Mouse (Mus musculus) forebrain, embryonic 14.5 days (tissue): ENCODE data around the gene Tmem130. TPM values are rescaled to one million over a fixed set of nuclear protein-coding genes. Genes with fewer than 3 reads are reported as not detected.
A peak's percentile ranks its signal among the peaks of the same experiment; 100 is the strongest.

Source experiments
- ATAC-seq: fragments of 200-750 bp; cut with Nextera tagmentation; 2 replicates; pipeline ENCODE4 v1.8.0; 2017; ENCODE audit warnings: mild to moderate bottlenecking, moderate library complexity
- DNase-seq: peaks from one replicate; pipeline ENCODE4 v3.0.0-alpha.2; 2015; ENCODE audit warnings: low spot score
- H3K27ac ChIP-seq: fragments of 300-500 bp; sonication (generic); 2 replicates; pipeline ENCODE4 v1.5.1; 2014; ENCODE audit warnings: low read depth, mild to moderate bottlenecking, control low read depth, low read length, moderate library complexity
- H3K27me3 ChIP-seq: fragments of 300-500 bp; sonication (generic); replicated peaks from 2 replicates; pipeline ENCODE4 v1.6.1; 2014; ENCODE audit warnings: low read length, control low read depth, mixed read lengths; ENCODE audit not compliant: control insufficient read depth, insufficient read depth
- H3K36me3 ChIP-seq: fragments of 300-500 bp; sonication (generic); 2 replicates; pipeline ENCODE4 v1.6.1; 2014; ENCODE audit warnings: low read length, control low read depth; ENCODE audit not compliant: control insufficient read depth, insufficient read depth
- H3K4me1 ChIP-seq: fragments of 300-500 bp; sonication (generic); 2 replicates; pipeline ENCODE4 v1.6.1; 2014; ENCODE audit warnings: antibody characterized with exemption, low read length, control low read depth; ENCODE audit not compliant: control insufficient read depth, insufficient read depth
- H3K4me2 ChIP-seq: fragments of 300-500 bp; sonication (generic); 2 replicates; pipeline ENCODE4 v1.6.1; 2014; ENCODE audit warnings: mild to moderate bottlenecking, control low read depth, low read length
- H3K4me3 ChIP-seq: fragments of 300-500 bp; sonication (generic); 2 replicates; pipeline ENCODE4 v1.5.1; 2014; ENCODE audit warnings: low read depth, low read length, control low read depth
- H3K9ac ChIP-seq: fragments of 300-500 bp; sonication (generic); 2 replicates; pipeline ENCODE4 v1.6.1; 2014; ENCODE audit warnings: mild to moderate bottlenecking, low read length, control low read depth, moderate library complexity
- H3K9me3 ChIP-seq: fragments of 300-500 bp; sonication (generic); replicated peaks from 2 replicates; pipeline ENCODE4 v1.6.1; 2016; ENCODE audit warnings: low read length, control low read depth, mixed read lengths; ENCODE audit not compliant: control insufficient read depth
- WGBS: fragments of 180-500 bp; shearing (Covaris S2); extraction: QIAGEN DNeasy Blood & Tissue Kit; methylation state at CpG from one replicate; pipeline ENCODE4 v1.1.7; 2014; 5-methylcytosine and 5-hydroxymethylcytosine counted together
- polyA plus RNA-seq: library from polyadenylated mRNA; unstranded; fragments of >200 nt; fragmentation: Nextera tagmentation; extraction: Ambion mirVana; gene quantifications from 2 replicates; pipeline ENCODE4 v1.2.1, GENCODE M21; 2014

Gene Tmem130
- polyA plus RNA-seq, 1 experiment from 2014 or later, result 108 TPM

- no peak overlapping the region for H3K4me2 ChIP-seq
- no peaks in the 10 kb centered on the region for H3K9me3 ChIP-seq
- H3K4me1 ChIP-seq, result no peaks in the 10 kb centered on the region
- H3K36me3 ChIP-seq, result no peaks in the 10 kb centered on the region
- H3K4me3 ChIP-seq, result no peak overlapping the region
- DNase-seq (no peak), ATAC-seq (no peak)
- 82% methylated on average over 3 of the region's 3 CpGs for WGBS
- H3K9ac ChIP-seq, result no peak overlapping the region
- H3K27ac ChIP-seq, result no peak overlapping the region
- H3K27me3 ChIP-seq, result peaks cover 10% of the 10 kb centered on the region
Observed at GRCm38 (mm10) chr5:144725554-144725953, 36.1 kb downstream of the Tmem130 start.

GRCm38 (mm10) chr5:144724926-144725325 lies 36.7 kb downstream of the Tmem130 start:
- Histone ChIP-seq H3K4me3 (no peak overlapping the region), H3K27me3 (peaks cover 10% of the 10 kb centered on the region), H3K27ac (no peak overlapping the region), H3K36me3 (no peaks in the 10 kb centered on the region), H3K4me2 (no peak overlapping the region), H3K4me1 (0 out of 2 replicates have a peak, but pooled peaks cover 3% of the 10 kb centered on the region), H3K9me3 (no peaks in the 10 kb centered on the region), H3K9ac (no peak overlapping the region)
- peak; percentile 72; the same call in 1 of the 2 replicates for ATAC-seq
- WGBS, result 11% methylated on average over 2 of the region's 2 CpGs
- DNase-seq, result peak; percentile 82

- DNase-seq (peak; percentile 24), ATAC-seq (no peak)
- 67% methylated on average over 4 of the region's 4 CpGs for WGBS
Observed at GRCm38 (mm10) chr5:144720281-144720680, 41.3 kb downstream of the Tmem130 start.

GRCm38 (mm10) chr5:144719781-144720180 lies 41.8 kb downstream of the Tmem130 start:
- no peaks in the 10 kb centered on the region for H3K36me3 ChIP-seq
- H3K4me2 ChIP-seq, result no peak overlapping the region
- 0 out of 2 replicates have a peak, but pooled peaks cover 3% of the 10 kb centered on the region for H3K4me1 ChIP-seq
- WGBS, result 56% methylated on average over 6 of the region's 6 CpGs
- H3K9me3 ChIP-seq, result no peaks in the 10 kb centered on the region
- H3K4me3 ChIP-seq, result no peak overlapping the region
- no peaks in the 10 kb centered on the region for H3K27me3 ChIP-seq
- H3K9ac ChIP-seq, result no peak overlapping the region
- DNase-seq, result peak; percentile 41
- ATAC-seq, result no peak
- H3K27ac ChIP-seq, result no peak overlapping the region

More at GRCm38 (mm10) chr5:144720281-144720680, 41.3 kb downstream of the Tmem130 start:
- Histone ChIP-seq H3K4me2 (no peak overlapping the region), H3K27ac (no peak overlapping the region), H3K4me1 (0 out of 2 replicates have a peak, but pooled peaks cover 3% of the 10 kb centered on the region), H3K9ac (no peak overlapping the region), H3K36me3 (no peaks in the 10 kb centered on the region), H3K27me3 (no peaks in the 10 kb centered on the region), H3K4me3 (no peak overlapping the region), H3K9me3 (no peaks in the 10 kb centered on the region)

DNA sequence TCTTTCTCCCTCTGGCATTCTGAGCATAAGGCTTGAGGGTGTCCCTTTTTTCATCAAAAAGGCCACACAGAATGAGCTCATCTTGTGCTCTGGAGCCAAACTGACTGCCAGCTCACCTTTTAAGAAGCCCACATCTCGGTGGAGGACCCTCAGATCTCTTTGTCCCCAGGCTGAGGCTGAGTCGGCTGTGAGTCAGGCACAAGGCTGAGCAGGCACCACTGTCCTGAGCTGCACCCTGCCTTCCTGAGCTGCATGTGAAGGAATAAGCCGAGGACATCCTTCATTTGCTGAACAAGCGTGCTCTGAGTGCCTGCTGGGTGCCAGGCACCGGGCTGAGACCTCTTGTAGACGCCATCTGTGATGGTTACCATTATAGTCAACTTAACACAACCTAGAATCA lies 44.4 kb downstream of the Tmem130 start:
- no peak overlapping the region for H3K9ac ChIP-seq
- H3K9me3 ChIP-seq, result no peaks in the 10 kb centered on the region
- 0 out of 2 replicates have a peak, but pooled peaks cover 3% of the 10 kb centered on the region for H3K4me1 ChIP-seq
- H3K4me2 ChIP-seq, result no peak overlapping the region
- no peak overlapping the region for H3K27ac ChIP-seq
- H3K4me3 ChIP-seq, result no peak overlapping the region
- DNase-seq, result no peak
- no peak for ATAC-seq
- H3K36me3 ChIP-seq, result no peaks in the 10 kb centered on the region
- H3K27me3 ChIP-seq, result no peaks in the 10 kb centered on the region
- WGBS, result 68% methylated on average over 6 of the region's 6 CpGs

DNA sequence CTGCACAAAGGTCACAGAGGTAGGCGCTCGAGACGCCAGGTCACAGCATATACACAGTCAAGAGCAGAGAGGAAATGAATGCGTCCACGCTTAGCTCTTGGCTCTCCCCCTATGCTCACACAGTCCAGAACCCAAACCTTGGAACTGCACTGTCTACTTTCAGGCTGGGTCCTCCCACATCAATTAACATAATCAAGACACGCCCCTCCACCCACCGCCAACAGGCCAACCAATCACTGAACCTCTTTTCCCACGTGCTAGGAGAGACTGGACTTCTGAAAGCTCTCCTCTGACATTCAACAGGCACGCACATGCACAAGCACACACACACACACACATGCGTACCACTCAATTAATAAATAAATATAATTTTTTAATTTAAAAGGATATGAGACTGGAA lies 48.2 kb downstream of the Tmem130 start:
- no peaks in the 10 kb centered on the region for H3K4me1 ChIP-seq
- no peaks in the 10 kb centered on the region for H3K27me3 ChIP-seq
- no peaks in the 10 kb centered on the region for H3K36me3 ChIP-seq
- H3K9me3 ChIP-seq, result no peaks in the 10 kb centered on the region
- DNase-seq (no peak), ATAC-seq (no peak)
- no peak overlapping the region for H3K9ac ChIP-seq
- no peak overlapping the region for H3K27ac ChIP-seq
- H3K4me3 ChIP-seq, result no peak overlapping the region
- WGBS, result 87% methylated on average over 10 of the region's 10 CpGs
- H3K4me2 ChIP-seq, result no peak overlapping the region

- DNase-seq (no peak), ATAC-seq (no peak)
- H3K27ac ChIP-seq, result no peak overlapping the region
- no peaks in the 10 kb centered on the region; the same call in 1 of the 2 replicates for H3K4me1 ChIP-seq
- WGBS, result 94% methylated on average over 6 of the region's 6 CpGs
- no peak overlapping the region for H3K4me2 ChIP-seq
- H3K36me3 ChIP-seq, result no peaks in the 10 kb centered on the region
- H3K4me3 ChIP-seq, result no peak overlapping the region
- H3K27me3 ChIP-seq, result no peaks in the 10 kb centered on the region
- H3K9ac ChIP-seq, result no peak overlapping the region
- no peaks in the 10 kb centered on the region for H3K9me3 ChIP-seq
Observed at GRCm38 (mm10) chr5:144707603-144708002, 54.0 kb downstream of the Tmem130 start.

- DNase-seq, result peak; percentile 73
- Histone ChIP-seq H3K9me3 (no peaks in the 10 kb centered on the region), H3K4me2 (0 out of 2 replicates have a peak overlapping the region, but pooled peaks have one; percentile 8), H3K9ac (no peak overlapping the region), H3K4me1 (no peaks in the 10 kb centered on the region; the same call in 1 of the 2 replicates), H3K27me3 (no peaks in the 10 kb centered on the region), H3K27ac (peak overlapping the region; percentile 71), H3K36me3 (no peaks in the 10 kb centered on the region), H3K4me3 (no peak overlapping the region)
- ATAC-seq, result peak; percentile 86
- 44% methylated on average over 20 of the region's 20 CpGs for WGBS
Observed at GRCm38 (mm10) chr5:144703464-144704368, 57.9 kb downstream of the Tmem130 start.
